ENCODE assay signal across 14 mouse cellular contexts in genomic region chr9:86513733-86514132, GRCm38 (mm10). TPM values are rescaled to one million over a fixed set of nuclear protein-coding genes. Genes with fewer than 3 reads are reported as not detected.
DNase-seq lines count a peak whose midpoint lies in the region; TF ChIP-seq lines count a peak whose summit lies in the region.
"Had no signal": no experiment of that assay in that cellular context is flagged by ENCODE, and none has a peak within 500 bp of the region (broad histone marks: within the 10 kb centered on the region; RNA-seq: fewer than 3 reads in every experiment).

No protein-coding gene starts in this region.

- no peak overlapping the region for H3K4me3 ChIP-seq in gastrocnemius, adult 2 months
- no peak overlapping the region for H3K4me3 ChIP-seq in bone marrow macrophage, adult 2 months (ENCODE audit: insufficient read depth, low read length)

- intact Hi-C loops in gastrocnemius, adult 2 months (cut with DNase I), result no loop called here

- H3K27ac ChIP-seq in gastrocnemius, adult 2 months, result no peak overlapping the region
- peak overlapping the region; percentile 34; the same call in 1 of the 2 replicates for H3K27ac ChIP-seq in bone marrow macrophage, adult 2 months (ENCODE audit: insufficient read depth, low read depth, low read length)
- H3K27ac ChIP-seq: liver, embryonic 14.5 days had no signal

- peaks cover 14% of the 10 kb centered on the region for H3K4me1 ChIP-seq in bone marrow macrophage, adult 2 months (ENCODE audit: control insufficient read depth, insufficient read depth, low read length)

- peak; percentile 29 for DNase-seq in gastrocnemius, adult 2 months
- DNase-seq in gastrocnemius, adult 8-10 months (ENCODE audit: low spot score in 2 of 2), result no peak
- DNase-seq in kidney, postnatal 36 days, result peak; percentile 4 to 5
- no peak for DNase-seq in kidney, postnatal 10 days
- peak; percentile 11 for DNase-seq in MN1 (ENCODE audit: low spot score)
- DNase-seq in urinary bladder, postnatal 4 days (ENCODE audit: low spot score in 2 of 2), result no peak
- no peak for DNase-seq in adrenal gland, postnatal 14 days
- DNase-seq: adrenal gland, postnatal 25 days; cerebellum, adult 11-12 months; cerebellum, postnatal 14 days; kidney, adult 11 months; thymus, postnatal 14 days had no signal

- TF ChIP-seq CTCF in gastrocnemius, adult 2 months (IDR thresholded peaks at IDR 0.05), result no peak
- no peak for TF ChIP-seq CTCF in bone marrow macrophage, adult 2 months (IDR thresholded peaks at IDR 0.05; ENCODE audit: low read depth, low read length)

- no peak for TF ChIP-seq POLR2A in bone marrow macrophage, adult 2 months (IDR thresholded peaks at IDR 0.05; ENCODE audit: borderline replicate concordance, low read depth, low read length)

RNA-seq across cellular contexts. Expression of gene Dop1a, which starts 46.8 kb away (rescaled TPM):
- 10 to 100 TPM in 1 of 2 experiments, 1 to 10 TPM in 1; 9.5 to 12.1 TPM for total RNA-seq in gastrocnemius, adult 2 months (2021)
- total RNA-seq in gastrocnemius, adult 8-10 months (2022), result 10 to 100 TPM in 2 of 4 experiments, 1 to 10 TPM in 2; 8.0 to 11.6 (median 10.0) TPM
- 23.8 and 26.9 TPM in 2 replicates for polyA plus RNA-seq in bone marrow macrophage, adult 2 months (2012; ENCODE audit: insufficient read depth, insufficient read length, missing spikeins)
- total RNA-seq in adrenal gland, postnatal 14 days (2021), result 26.4 and 30.9 TPM in 2 replicates

RNA-seq across cellular contexts. Expression of gene Ube2cbp, which starts 49.0 kb away (rescaled TPM):
- 1 to 10 TPM; 3.1 to 4.7 TPM for total RNA-seq in gastrocnemius, adult 2 months (2021)
- total RNA-seq in gastrocnemius, adult 8-10 months (2022), result 1 to 10 TPM; 3.2 to 5.8 (median 3.7) TPM
- polyA plus RNA-seq in bone marrow macrophage, adult 2 months (2012; ENCODE audit: insufficient read depth, insufficient read length, missing spikeins), result 0.31 TPM in 1 of 2 replicates, not detected in the other
- 2.9 and 3.3 TPM in 2 replicates for total RNA-seq in adrenal gland, postnatal 14 days (2021)

RNA-seq across cellular contexts. Expression of gene Pgm3, which starts 57.9 kb away (rescaled TPM):
- total RNA-seq in gastrocnemius, adult 2 months (2021), result 1 to 10 TPM; 3.4 to 5.7 TPM
- 1 to 10 TPM; 3.5 to 5.3 (median 4.0) TPM for total RNA-seq in gastrocnemius, adult 8-10 months (2022)
- 8.0 and 8.5 TPM in 2 replicates for polyA plus RNA-seq in bone marrow macrophage, adult 2 months (2012; ENCODE audit: insufficient read depth, insufficient read length, missing spikeins)
- total RNA-seq in adrenal gland, postnatal 14 days (2021), result 23.0 and 29.3 TPM in 2 replicates

RNA-seq across cellular contexts. Expression of gene Rwdd2a, which starts 58.1 kb away (rescaled TPM):
- total RNA-seq in gastrocnemius, adult 2 months (2021), result under 1 TPM; 0.22 to 0.36 TPM
- under 1 TPM in 2 of 4 experiments, not detected in 2; 0.22 to 0.36 TPM for total RNA-seq in gastrocnemius, adult 8-10 months (2022)
- polyA plus RNA-seq in bone marrow macrophage, adult 2 months (2012; ENCODE audit: insufficient read depth, insufficient read length, missing spikeins), result 9.9 and 11.8 TPM in 2 replicates
- 4.7 and 4.9 TPM in 2 replicates for total RNA-seq in adrenal gland, postnatal 14 days (2021)

Comparison
In these comparisons a context has a peak if more than half of its experiments do, and no peak if none do; other contexts are left out.
1. DNase-seq: peak in gastrocnemius, adult 2 months (single experiment), kidney, postnatal 36 days (2 of 2) and MN1 (single experiment); none in gastrocnemius, adult 8-10 months (0 of 2), kidney, postnatal 10 days (single experiment), urinary bladder, postnatal 4 days (0 of 2) and adrenal gland, postnatal 14 days (single experiment).